Mouse (Mus musculus) liver, adult 2 months (tissue): Measurements from ENCODE around the gene Dedd2. TPM values are rescaled to one million over a fixed set of nuclear protein-coding genes. Genes with fewer than 3 reads are reported as not detected.

Experiments
- DNase-seq: peaks from one replicate; pipeline ENCODE4 v3.0.0-alpha.2; 2011; ENCODE audit warnings: low read depth, low spot score; ENCODE audit errors: extremely low read depth
- H3K27ac ChIP-seq: fragments of 200-500 bp; replicated peaks from 2 replicates; pipeline ENCODE4 v1.5.1; 2012; ENCODE audit warnings: low read depth, mild to moderate bottlenecking, control low read depth, inconsistent platforms, low read length; ENCODE audit not compliant: insufficient read depth
- H3K27me3 ChIP-seq: fragments of 200-500 bp; 2 replicates; pipeline ENCODE4 v1.6.1; 2012; ENCODE audit warnings: mild to moderate bottlenecking, moderate library complexity, low read length, inconsistent platforms; ENCODE audit not compliant: control insufficient read depth, insufficient read depth
- H3K36me3 ChIP-seq: fragments of 200-500 bp; 2 replicates; pipeline ENCODE4 v1.6.1; 2012; ENCODE audit warnings: low read length, inconsistent platforms; ENCODE audit not compliant: control insufficient read depth, insufficient read depth
- H3K4me1 ChIP-seq: fragments of 200-500 bp; 2 replicates; pipeline ENCODE4 v1.6.1; 2011; ENCODE audit warnings: low read length; ENCODE audit not compliant: control insufficient read depth, insufficient read depth
- H3K4me3 ChIP-seq: fragments of 200-500 bp; 2 replicates; pipeline ENCODE4 v1.5.1; 2011; ENCODE audit warnings: low read depth, mild to moderate bottlenecking, control low read depth, low read length, moderate library complexity; ENCODE audit not compliant: insufficient read depth
- H3K79me2 ChIP-seq: fragments of 200-500 bp; 2 replicates; pipeline ENCODE4 v1.6.1; 2012; ENCODE audit warnings: inconsistent platforms, mild to moderate bottlenecking, low read length, moderate library complexity; ENCODE audit not compliant: control insufficient read depth, insufficient read depth
- H3K9ac ChIP-seq: fragments of 200-500 bp; 2 replicates; pipeline ENCODE4 v1.6.1; 2012; ENCODE audit warnings: low read depth, mild to moderate bottlenecking, control low read depth, inconsistent platforms, low read length
- CTCF ChIP-seq: fragments of 200-500 bp; IDR thresholded peaks from 2 replicates; pipeline ENCODE4 v1.5.1; 2011; ENCODE audit warnings: low read depth, low read length, control low read depth
- POLR2A ChIP-seq: fragments of 200-500 bp; IDR thresholded peaks from 2 replicates; pipeline ENCODE4 v1.6.1; 2011; ENCODE audit warnings: low read length, control low read depth; ENCODE audit not compliant: insufficient read depth; ENCODE audit errors: extremely low read depth
- WGBS: fragments of 180-500 bp; shearing (Covaris S2); methylation state at CpG from one replicate; pipeline ENCODE4 v1.1.7; 2018; 5-methylcytosine and 5-hydroxymethylcytosine counted together
- polyA plus RNA-seq: library from polyadenylated mRNA; depleted of rRNA; stranded (reverse); fragments of >200 nt; gene quantifications from 2 replicates; pipeline ENCODE4 v1.2.3, GENCODE M21; 2012
- total RNA-seq: library from RNA; depleted of rRNA; stranded (reverse); fragments of >200 nt; gene quantifications from 2 replicates; pipeline ENCODE4 v1.2.3, GENCODE M21; 2014

The Dedd2 gene
- total and polyA plus RNA-seq, 2 experiments = 20.2 to 27.9 TPM

DNA sequence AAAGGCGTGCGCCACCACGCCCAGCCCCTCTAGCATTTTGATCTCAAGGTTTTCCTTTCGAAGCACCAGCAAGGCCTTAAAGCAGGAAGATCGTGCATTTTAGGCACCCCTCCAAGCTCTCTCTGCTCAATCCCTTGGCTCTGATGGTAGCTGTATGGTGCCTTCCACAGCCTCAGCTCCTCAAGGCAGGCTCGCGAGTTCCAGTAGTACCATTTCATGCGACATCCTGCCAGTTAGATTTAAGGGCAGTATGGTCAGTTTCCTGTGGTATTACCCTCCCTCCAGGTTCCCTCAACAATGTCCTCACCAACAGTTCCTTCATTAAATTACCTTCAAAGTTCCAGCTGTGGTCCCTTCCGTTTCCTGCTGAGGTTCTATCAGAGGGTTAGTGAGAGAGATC, 24.3 kb downstream of the Dedd2 start:
- TF ChIP-seq CTCF (no peak), POLR2A (no peak)
- 89% methylated on average over 9 of the region's 9 CpGs for WGBS
- no peaks in the 10 kb centered on the region for H3K79me2 ChIP-seq
- no peak overlapping the region for H3K27ac ChIP-seq
- peaks cover 7% of the 10 kb centered on the region for H3K4me1 ChIP-seq
- no peaks in the 10 kb centered on the region for H3K27me3 ChIP-seq
- H3K36me3 ChIP-seq = no peaks in the 10 kb centered on the region
- no peak overlapping the region for H3K9ac ChIP-seq
- no peak overlapping the region for H3K4me3 ChIP-seq
- no peak for DNase-seq

DNA sequence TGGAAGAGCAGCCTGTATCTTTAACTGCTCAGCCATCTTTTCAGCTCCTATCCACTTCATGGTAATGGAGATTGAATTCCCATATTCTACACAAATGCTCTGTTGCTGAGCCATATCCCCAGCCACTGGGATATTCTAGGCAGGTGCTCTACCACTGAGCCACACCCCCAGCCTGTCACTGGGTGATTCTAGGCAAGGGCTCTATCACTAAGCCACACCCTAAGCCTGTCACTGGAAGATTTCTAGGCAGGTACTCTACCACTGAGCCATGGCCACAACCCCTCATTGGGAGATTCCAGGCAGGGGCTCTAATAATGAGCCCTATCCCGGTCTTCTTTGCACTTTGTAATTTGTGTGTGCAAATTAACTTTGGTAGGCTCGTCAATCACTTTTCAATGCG, 25.3 kb downstream of the Dedd2 start:
- TF ChIP-seq POLR2A (no peak), CTCF (no peak)
- WGBS = 84% methylated on average over 3 of the region's 3 CpGs
- Histone ChIP-seq H3K36me3 (no peaks in the 10 kb centered on the region), H3K9ac (no peak overlapping the region), H3K27me3 (no peaks in the 10 kb centered on the region), H3K4me1 (peaks cover 7% of the 10 kb centered on the region), H3K79me2 (no peaks in the 10 kb centered on the region), H3K4me3 (no peak overlapping the region), H3K27ac (no peak overlapping the region)
- no peak for DNase-seq

DNA sequence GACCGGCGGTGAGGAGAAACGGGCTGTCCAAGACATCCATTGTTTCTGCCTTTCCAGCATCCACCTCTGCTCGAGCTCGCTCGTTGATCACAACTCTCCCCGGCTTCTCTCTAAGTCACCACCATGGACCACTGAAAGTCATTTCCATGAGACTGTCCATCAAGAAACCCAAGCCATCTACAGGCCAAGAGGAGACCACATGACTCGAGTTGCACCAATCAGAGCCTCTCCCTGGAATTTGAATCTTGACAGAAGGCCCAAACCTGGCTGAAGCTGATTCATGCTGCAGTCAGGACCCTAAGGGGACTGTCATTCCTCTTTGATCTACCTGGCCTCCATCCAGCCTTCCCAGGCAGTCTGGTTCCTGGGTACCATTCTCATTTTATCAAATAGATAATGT, 28.3 kb downstream of the Dedd2 start:
- no peak for TF ChIP-seq POLR2A
- 78% methylated on average over 8 of the region's 8 CpGs for WGBS
- Histone ChIP-seq H3K79me2 (no peaks in the 10 kb centered on the region), H3K27ac (no peak overlapping the region), H3K4me3 (no peak overlapping the region), H3K9ac (no peak overlapping the region), H3K27me3 (no peaks in the 10 kb centered on the region), H3K36me3 (no peaks in the 10 kb centered on the region), H3K4me1 (no peaks in the 10 kb centered on the region)
- no peak for DNase-seq

DNA sequence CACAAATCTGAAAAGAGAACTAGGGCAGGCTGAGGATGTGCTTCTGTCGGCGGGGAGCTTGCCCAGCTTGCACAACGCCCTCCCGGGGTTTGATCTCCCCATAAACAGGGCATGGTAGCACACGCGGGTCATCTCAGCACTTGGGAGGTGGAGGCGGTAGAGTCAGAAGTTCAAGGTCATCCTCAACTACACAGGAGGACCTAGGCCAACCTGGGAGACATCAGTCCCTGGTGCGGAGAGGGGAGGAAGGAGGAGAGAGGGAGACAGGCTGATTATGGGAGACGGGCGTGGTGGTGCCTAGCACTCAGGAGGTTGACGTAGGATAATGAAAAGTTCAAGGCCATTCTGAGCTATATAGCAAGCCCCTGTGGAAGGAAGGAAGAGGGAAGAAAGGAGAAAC, 29.6 kb downstream of the Dedd2 start:
- DNase-seq = no peak
- Histone ChIP-seq H3K36me3 (no peaks in the 10 kb centered on the region), H3K4me1 (no peaks in the 10 kb centered on the region), H3K79me2 (no peaks in the 10 kb centered on the region), H3K27ac (no peak overlapping the region), H3K9ac (no peak overlapping the region), H3K27me3 (no peaks in the 10 kb centered on the region), H3K4me3 (no peak overlapping the region)
- 70% methylated on average over 11 of the region's 11 CpGs for WGBS
- TF ChIP-seq POLR2A (no peak), CTCF (no peak)

DNA sequence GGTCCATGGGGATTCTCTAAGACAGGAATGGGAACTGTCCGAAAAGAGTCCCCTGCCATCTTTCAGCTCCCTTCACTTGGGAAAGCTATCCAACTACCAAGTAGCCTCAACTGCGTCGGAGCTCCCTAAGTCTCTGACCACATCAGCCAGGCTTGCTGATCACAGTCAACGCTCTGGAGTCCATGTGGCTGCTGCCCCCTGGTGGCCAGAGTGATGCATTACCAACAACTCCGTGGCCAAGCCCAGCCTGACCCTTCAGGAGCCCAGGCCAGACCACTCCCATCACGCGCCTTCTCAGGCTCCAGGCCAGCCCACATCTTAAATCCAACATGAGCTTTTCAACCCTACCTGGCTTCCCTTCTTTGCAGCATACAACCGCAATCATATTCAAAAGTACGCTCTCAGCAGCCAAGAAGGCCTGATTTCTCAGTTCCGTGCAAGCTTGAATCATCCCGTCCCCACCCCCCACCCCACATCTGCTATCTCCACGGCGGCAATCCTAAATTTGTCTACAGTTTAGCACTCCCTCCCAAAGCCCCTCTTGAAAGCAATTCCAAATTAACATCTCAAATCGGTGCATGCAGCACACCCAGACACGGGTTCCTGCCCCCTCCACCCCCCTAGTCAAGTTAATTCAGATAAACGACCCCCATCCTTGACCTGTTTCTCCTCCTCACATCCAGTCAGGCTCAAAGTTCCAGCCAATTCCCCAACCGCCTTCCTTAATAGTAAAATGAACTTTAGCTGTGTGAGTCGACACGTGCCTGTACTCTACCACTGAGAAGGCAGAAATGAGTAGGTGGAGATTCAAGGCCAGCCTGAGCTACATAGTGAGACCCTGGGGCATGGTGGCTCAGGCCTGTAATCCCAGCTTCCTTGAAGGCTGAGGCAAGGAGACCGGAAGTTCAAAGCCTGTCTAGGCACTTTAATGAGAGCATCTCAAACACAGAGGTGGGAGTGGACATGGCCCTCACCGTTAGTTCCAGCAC, 32.5 kb downstream of the Dedd2 start:
- no peak overlapping the region for H3K27ac ChIP-seq
- no peaks in the 10 kb centered on the region for H3K79me2 ChIP-seq
- H3K4me3 ChIP-seq = no peak overlapping the region
- WGBS = 35% methylated on average over 21 of the region's 21 CpGs
- no peak for TF ChIP-seq POLR2A
- TF ChIP-seq CTCF = peak; percentile 99
- H3K4me1 ChIP-seq = no peaks in the 10 kb centered on the region
- no peak overlapping the region for H3K9ac ChIP-seq
- no peaks in the 10 kb centered on the region for H3K27me3 ChIP-seq
- DNase-seq = peak; percentile 47
- H3K36me3 ChIP-seq = no peaks in the 10 kb centered on the region

DNA sequence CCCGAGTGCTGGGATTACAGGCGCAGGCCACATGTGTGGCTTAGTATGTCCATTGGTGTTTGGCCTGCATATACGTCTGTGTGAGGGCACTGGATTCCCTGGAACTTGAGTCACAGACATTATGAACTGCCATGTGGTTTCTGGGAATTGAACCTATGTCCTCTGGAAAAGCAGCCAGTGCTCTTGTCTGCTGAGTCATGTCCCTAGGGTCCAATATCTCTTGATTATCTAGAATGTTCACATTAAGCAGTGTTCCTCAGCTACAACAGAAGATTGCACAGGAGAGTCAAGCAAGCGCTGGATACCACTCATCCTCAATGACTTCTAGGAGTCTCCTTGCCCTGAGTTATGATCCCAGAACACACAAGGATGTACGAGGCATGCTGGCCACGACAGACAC, 36.3 kb downstream of the Dedd2 start:
- Histone ChIP-seq H3K9ac (no peak overlapping the region), H3K4me3 (no peak overlapping the region), H3K79me2 (no peaks in the 10 kb centered on the region), H3K27me3 (peaks cover 11% of the 10 kb centered on the region), H3K4me1 (no peaks in the 10 kb centered on the region), H3K27ac (no peak overlapping the region), H3K36me3 (no peaks in the 10 kb centered on the region)
- 79% methylated on average over 6 of the region's 6 CpGs for WGBS
- no peak for DNase-seq
- no peak for TF ChIP-seq CTCF
- no peak for TF ChIP-seq POLR2A
